Mouse (Mus musculus) frontal cortex, adult (tissue): ENCODE data around the gene Clmp.
A peak's percentile ranks its signal among the peaks of the same experiment; 100 is the strongest.

Experiments
- ATAC-seq: cut with Nextera tagmentation; 2 replicates; pipeline ENCODE4 v1.9.2; 2017; ENCODE audit warnings: mild to moderate bottlenecking, moderate library complexity, mixed read lengths; ENCODE audit not compliant: low TSS enrichment

Clmp gene

GRCm38 (mm10) chr9:40685801-40686420 is at the start of gene Clmp:
TSS of gene Clmp (plus strand) at chr9:40685962.
- ATAC-seq = peak; percentile 55

GRCm38 (mm10) chr9:40636054-40636453 is 49.7 kb upstream of the Clmp start:
- peak; percentile 51; the same call in 1 of the 2 replicates for ATAC-seq

GRCm38 (mm10) chr9:40637705-40638393 is 47.9 kb upstream of the Clmp start:
- no peak for ATAC-seq

DNA sequence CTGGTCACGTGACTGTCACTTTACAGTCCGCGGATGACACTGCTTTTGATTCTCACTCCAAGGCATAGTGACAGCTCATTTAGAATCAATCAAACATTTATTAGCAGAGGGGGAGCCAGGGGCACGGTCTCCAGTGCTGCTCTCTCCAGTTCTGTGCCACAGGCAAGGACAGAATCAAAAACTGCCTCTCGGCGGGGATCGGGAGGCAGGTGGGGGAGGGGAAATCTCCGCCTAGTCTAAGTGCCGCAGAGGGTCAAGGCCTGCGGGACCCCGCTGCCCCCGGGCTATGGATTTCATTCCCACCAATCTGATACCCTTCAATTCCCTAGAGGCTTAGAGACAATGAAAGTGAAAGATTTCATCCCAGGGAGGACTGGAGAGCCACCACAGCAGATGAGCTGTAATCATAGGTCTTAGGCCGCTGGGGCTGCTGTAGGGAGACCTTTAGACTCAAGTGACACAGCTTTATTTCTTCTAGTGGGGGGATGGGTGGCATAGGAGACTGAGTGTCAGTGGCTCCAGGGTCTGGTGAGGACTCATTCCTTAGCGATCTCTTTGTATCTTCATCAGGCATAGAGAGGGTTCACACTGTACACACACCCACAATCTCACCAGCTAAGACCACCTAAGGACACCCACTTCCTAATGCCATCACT is 47.2 kb upstream of the Clmp start:
- peak; percentile 26; the same call in 1 of the 2 replicates for ATAC-seq

- ATAC-seq = no peak
Measured at GRCm38 (mm10) chr9:40639536-40640187, 46.1 kb upstream of the Clmp start.

DNA sequence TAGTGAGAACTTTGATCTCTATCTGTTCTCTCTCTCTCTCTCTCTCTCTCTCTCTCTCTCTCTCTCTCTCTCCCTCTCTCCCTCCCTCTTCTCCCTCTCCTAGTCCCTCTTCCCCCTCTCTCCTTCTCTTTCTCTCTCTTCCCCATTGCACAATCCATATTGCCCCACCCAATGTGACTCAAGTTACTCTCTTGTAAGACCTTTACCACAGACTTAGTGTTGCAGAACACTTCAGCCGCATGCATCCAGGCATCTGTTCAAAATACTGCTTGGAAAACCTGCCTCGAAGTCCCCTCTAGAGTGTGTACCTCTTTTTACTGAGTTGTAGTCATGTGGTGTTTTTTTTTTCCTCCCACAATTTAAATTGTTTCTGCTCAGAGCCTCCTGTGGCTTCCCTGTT is 44.4 kb upstream of the Clmp start:
- ATAC-seq = no peak

GRCm38 (mm10) chr9:40642470-40643220 is 43.1 kb upstream of the Clmp start:
- no peak for ATAC-seq

DNA sequence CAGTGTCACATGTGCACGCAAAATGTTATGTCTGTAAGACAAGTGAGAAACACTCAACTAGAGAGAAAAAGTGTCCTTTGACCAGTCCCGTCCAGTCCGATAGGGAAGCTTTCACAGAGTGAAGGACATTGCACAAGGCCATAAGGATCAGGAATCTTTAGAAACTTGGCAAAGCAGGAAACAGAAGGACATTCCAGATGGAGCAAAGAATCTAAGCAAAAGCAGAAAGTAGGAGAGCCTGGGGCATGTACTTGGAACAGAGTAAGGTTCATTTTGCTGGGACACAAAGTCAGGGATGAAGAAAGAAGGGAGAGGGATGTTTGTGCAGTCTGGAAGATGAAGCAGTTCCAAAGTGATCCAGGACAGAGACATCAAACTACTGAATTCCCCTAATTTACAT is 36.3 kb upstream of the Clmp start:
- no peak for ATAC-seq

DNA sequence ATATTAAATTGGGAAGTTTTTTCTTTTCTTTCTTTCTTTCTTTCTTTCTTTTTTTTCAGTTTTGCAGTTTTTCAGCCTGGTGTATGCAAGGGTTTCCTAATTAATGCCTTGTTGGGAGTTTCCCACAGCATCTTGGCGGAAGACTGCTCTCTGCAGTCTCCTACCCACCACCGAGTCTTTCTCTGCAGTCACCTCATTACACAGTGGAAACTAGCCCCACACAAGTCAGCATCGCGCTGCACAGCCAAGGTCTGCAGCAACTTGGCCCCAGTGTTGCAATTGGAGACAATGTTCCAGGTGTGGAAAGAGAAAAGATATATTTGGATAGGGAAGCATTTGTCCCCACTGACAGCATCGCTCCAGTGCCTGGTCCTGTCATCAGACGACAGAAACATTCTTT is 35.8 kb upstream of the Clmp start:
- no peak for ATAC-seq

DNA sequence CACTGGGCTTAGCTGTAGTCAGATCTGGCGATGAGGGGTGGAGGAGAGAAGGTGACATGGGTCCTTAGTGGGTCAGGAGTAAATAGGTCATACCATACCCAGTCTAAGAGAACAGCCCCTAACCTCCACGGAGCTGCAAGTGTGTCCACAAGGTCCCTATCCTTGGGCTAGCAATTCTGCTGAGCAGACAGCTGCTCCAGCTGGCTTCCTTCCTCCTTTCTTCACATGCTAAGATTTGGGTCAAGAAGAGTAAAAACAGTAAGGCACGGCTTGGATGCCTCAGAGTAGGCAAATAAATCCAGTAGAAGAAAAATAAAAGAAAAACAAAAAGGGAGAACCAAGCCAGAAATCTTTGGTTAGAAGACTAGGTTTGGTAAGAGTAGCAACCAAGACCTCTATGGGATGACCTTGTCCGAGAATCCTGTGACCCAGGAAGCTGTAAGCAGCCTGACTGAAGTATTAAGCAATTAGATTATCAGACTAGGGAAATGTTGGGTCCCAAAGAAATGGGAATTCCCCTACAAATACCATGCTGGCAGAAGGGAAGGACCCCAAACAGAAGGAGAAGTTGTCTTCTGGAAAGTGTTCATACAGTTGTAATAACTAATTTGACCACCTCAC is 34.4 kb upstream of the Clmp start:
- 0 out of 2 replicates have a peak, but pooled peaks have one; percentile 41 for ATAC-seq

DNA sequence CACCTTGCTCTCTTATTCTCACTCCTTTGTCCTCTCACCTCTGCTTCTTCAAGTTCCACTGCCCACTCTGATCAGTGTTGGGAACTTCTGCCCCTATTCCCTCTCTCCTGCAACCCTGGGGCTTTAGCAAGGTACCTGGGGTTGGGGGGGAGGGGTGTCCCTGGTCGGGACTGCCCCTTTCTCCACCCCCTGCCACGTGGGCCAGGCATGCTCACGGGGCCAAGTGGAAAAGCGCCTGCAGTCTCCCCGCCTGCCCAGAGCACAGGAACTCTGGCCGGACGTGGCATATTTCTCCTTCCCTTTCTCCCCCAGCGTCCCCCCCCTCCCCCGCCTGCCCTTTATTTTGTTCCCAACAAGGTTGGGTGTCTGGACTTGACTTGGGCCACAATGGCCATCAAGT is 33.0 kb upstream of the Clmp start:
- no peak for ATAC-seq

DNA sequence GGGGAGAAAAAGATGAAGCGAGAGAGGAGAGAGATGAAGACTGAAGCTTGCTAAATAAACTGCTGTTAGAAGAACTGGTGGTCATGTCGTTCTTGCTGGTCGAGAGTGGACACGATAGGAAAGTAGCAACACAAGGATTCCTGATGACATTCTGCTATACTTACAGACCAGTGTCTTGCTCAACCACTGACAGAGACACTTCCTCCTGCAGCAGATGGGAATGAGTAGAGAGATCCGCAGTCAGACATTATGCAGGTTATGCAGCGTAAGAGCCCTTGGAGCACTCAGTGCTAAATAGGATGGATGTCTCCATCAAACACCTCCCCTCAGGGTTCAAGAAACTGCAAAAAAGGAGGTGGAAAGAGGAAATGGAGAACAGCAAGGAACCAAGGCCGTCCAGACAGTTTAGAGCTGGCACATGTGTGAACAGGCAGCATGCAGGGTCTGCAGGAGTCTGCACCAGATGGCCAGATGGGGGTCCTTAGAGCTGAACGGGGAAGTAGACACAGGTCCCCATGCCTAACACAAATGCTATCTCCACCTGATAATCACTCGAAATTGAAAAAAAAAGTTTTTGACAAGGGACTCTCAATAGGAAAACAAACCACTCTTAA is 19.5 kb upstream of the Clmp start:
- ATAC-seq = no peak

- no peak for ATAC-seq
Measured at GRCm38 (mm10) chr9:40670313-40670712, 15.4 kb upstream of the Clmp start, which contains the start of gene Gm21915. TSS of gene Gm21915 (plus strand) at chr9:40670613.

DNA sequence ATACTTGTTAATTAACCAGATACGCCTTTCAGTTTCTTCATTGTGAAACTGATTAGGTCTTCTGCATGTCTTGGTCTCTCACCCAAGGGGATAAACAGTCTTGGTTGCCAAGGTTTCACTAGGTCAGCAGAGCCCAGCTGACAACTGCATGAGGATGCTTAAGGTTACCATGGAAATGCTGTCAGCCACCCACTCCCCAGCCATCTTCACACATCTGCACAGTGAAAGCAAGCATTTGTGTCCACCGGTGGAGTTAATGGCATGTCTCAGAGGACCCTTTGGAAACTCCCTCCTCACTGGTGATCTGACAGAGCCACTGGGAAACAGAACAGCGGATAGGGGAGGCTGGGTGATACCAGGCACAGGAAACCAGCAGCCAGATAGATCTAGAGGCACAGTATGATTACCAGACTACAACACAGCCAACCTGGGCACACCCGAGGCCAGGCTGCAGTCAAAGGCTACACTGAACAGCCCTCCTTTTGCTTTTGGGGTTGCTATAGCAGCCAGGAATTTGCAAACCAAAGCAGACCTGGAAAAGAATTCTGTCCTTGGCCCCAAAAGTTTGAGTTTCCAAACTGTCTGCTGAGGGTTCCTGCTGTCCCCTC is 14.3 kb upstream of the Clmp start:
- no peak for ATAC-seq

DNA sequence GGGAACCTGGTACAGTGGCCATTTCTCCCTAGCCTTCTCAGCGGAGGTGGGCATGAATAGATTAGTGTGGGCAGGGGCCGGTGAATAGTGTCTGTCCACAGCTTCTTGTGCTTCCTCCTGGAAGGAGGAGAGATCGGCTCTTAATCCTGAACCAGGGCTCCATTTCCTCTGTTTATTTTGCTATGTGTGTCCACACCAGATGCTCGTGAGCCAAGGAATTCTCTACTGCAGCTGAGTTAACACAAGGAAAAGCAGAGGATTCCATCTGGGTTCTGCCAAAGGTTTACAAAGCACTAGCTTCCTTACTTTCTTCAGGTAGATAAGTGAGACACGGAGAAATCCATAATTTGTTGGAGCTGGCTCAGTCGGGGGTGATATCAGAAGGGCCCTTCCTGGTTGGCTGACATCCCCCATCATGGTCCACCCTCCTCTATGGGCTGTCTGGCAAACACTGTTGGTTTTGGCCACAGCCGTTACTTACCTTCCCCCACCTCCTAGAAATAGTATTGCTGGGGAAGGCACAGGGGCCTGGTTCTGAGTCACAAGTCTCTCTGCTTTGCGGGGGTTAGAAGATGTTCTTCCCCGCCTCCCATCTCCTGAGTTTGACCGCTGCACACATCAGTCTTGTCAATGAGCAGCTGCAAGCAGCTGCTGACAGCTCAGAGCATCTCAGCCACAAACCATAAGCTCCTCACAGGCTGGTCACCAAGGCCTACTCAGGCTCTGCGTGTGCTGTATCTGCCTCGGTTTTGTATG is 10.4 kb upstream of the Clmp start:
- ATAC-seq = peak; percentile 38

DNA sequence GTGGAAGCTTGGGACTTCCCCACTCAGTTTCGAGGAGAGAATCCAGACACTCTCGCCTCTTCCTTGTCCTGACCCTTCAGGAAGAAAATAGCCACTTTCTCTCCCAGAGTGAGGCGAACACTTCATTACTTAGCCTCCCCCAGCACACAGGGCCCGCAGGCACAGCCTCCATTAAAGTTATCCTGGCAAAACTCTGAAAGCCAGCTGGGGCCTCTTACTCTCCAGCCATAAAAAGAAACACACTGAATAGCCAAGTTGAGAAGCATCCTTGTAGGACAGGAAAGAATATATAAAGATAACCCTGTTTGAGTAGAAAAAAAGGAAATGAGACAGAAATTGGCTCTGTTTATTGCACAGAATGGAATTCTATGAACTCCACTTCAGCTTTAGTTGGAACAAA is 7.1 kb upstream of the Clmp start:
- ATAC-seq = peak; percentile 76

DNA sequence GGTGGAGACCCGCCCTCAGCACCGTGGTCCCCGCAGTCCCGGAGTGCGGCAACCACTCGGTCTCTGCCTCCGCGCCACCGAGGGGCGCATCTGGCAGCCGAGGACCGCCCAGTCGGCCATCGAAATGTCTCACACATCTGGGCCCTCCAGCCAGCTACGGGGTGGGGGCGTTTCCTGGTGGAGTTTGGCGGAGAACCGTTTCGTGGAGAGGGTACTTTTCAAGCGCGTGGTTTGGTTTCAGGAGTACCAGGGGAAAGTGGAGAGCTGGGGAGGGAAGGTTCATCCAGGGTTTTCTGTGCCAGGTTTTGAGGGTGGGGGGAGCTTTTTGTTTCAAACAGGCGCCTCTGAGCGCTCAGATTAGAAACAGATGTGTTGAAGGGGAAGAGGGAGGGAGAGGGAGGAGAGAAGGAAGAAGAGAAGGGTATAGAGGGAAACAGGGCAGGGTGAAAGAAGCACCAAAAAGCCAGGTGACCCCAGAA is 698 bp downstream of the Clmp start:
- peak; percentile 44 for ATAC-seq

DNA sequence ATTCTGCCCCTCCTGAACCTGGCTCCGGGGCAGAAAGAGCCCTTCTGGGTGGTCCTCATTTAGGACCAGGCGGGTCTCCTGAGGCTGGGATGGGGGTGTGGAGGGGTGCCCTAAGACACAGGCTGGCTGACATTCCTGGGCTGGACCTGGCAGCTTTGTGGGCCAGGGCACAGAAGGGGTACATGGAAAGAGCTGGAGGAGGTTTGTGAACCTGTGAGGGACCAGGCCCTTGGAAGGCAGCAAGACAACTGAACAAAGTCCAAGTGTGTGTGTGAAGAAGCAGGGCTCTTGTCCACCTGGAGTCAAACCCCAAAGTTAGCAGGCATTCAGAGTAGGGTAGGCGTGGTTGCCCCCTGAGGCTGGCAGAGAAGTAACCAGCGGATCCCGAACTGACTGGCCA is 1.3 kb downstream of the Clmp start:
- ATAC-seq = 0 out of 2 replicates have a peak, but pooled peaks have one; percentile 2

DNA sequence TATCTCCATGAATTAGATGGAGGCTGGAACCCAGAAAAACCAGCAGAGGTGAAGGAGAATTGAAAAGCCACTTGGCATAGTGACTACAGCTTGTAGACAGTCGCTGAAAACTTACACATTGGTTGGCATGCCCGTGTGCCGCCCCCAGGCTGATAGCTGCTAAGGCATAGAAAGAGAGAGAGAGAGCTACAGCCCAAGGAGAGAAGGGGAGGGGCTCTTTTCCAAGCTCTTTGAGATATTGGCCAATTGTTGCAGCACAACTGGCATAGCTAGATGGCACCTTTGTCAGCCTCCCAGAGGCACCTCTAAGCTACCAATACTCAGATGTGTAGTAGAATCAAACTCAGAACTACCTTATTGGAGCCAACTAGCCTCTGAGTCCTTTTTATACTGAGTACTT is 1.8 kb downstream of the Clmp start:
- ATAC-seq = peak; percentile 29; the same call in 1 of the 2 replicates
